Mouse (Mus musculus) CH12.LX (cell line): Measurements from ENCODE around the gene Dtnb.

Experiments used
- CTCF ChIP-seq, 2 experiments: IDR thresholded peaks in 1 of 2; conservative IDR thresholded peaks in 1 of 2; 2 replicates each; pipeline ENCODE4 v1.5.1; 2011 to 2012; ENCODE audit warnings: low read depth in 2 of 2, low read length in 2 of 2, improper control_type of control experiment in 1 of 2, inconsistent platforms in 1 of 2, mild to moderate bottlenecking in 1 of 2, moderate library complexity in 1 of 2
- EP300 ChIP-seq: IDR thresholded peaks from 2 replicates; pipeline ENCODE4 v1.6.1; 2011; ENCODE audit warnings: low read length, improper control_type of control experiment
- POLR2A ChIP-seq: IDR thresholded peaks from 2 replicates; pipeline ENCODE4 v1.6.1; 2011; ENCODE audit warnings: low read depth, mild to moderate bottlenecking, improper control_type of control experiment, low read length
- POLR2AphosphoS2 ChIP-seq: IDR thresholded peaks from 2 replicates; pipeline ENCODE4 v1.6.1; 2011; ENCODE audit warnings: low read depth, low read length, improper control_type of control experiment
- USF2 ChIP-seq: conservative IDR thresholded peaks from 2 replicates; pipeline ENCODE4 v1.6.1; 2011; ENCODE audit warnings: low read depth, low read length, improper control_type of control experiment

DNA sequence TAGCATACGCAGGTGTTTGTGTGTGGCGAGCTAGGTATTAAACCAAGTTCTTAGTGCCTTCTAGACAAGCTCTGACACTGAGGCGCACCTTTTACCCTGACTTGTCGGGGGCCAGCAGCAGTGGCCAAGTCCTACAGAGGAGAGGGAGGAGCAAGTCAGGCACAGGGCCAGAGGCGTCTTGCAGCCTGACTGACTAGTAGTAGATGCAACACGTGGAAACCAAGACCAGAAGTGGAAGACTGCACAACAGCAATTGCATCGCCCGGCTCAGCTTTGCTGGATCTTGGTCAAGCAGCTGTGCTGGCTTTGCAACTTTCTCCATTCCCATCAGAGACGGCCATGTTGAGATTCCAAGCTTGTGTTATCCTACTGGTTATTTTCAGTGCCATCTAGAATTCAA lies 100.6 kb downstream of the Dtnb start:
- TF ChIP-seq POLR2AphosphoS2 (no peak), CTCF (conservative IDR thresholded peaks at IDR 0.05 in 1 of 2, IDR thresholded peaks at IDR 0.05 in 1 of 2; ENCODE audit: low read depth in 2 of 2, low read length in 2 of 2) (no peak), USF2 (no peak), EP300 (no peak), POLR2A (no peak)
